9 mouse cellular contexts compared by ENCODE assay signal in the genomic region with DNA sequence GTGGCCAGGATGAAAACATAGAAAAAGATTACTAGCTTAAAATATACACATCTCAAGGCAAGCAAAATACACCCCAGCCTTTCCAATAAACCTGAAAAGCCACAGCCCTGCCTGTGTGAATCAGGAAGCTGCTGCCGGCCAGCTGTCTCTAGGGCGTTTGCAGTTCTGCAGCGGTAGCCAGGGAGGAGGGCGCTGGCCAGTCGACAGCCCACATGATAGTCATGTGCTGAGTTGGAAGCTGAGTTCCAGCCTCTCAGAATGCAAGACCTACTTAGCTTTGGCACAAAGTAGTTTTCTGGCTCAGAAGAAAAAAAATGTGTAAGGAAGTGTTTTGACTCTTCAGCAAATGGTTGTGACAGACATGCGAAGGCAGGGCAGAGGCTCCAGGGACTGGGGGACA. TPM values are rescaled to one million over a fixed set of nuclear protein-coding genes. Genes with fewer than 3 reads are reported as not detected.
DNase-seq lines count a peak whose midpoint lies in the region; ATAC-seq and TF ChIP-seq lines count a peak whose summit lies in the region.
"Had no signal": no experiment of that assay in that cellular context is flagged by ENCODE, and none has a peak within 500 bp of the region (broad histone marks: within the 10 kb centered on the region; RNA-seq: fewer than 3 reads in every experiment).

No protein-coding gene starts in this region.

- no peaks in the 10 kb centered on the region for H3K27me3 ChIP-seq in forebrain, embryonic 13.5 days
- H3K27me3 ChIP-seq in forebrain, embryonic 11.5 days (ENCODE audit: control insufficient read depth, insufficient read depth, low read length): no peaks in the 10 kb centered on the region
- no peaks in the 10 kb centered on the region for H3K27me3 ChIP-seq in forebrain, postnatal 0 days (ENCODE audit: insufficient read depth, low read length)

- DNase-seq in forebrain, embryonic 11.5 days (ENCODE audit: low spot score): no peak
- DNase-seq in adrenal gland, postnatal 25 days: peak; percentile 56
- peak; percentile 63 for DNase-seq in forebrain, postnatal 0 days
- DNase-seq in heart, postnatal 10 days: peak; percentile 90 to 92
- DNase-seq in left cerebral cortex, adult 8-10 months (ENCODE audit: low spot score in 2 of 2): peak; percentile 38 to 80
- DNase-seq in thymus, adult 18-20 months: no peak

- 64% methylated on average over 6 of the region's 6 CpGs for WGBS in forebrain, embryonic 13.5 days
- WGBS in forebrain, embryonic 11.5 days: 71% methylated on average over 6 of the region's 6 CpGs
- WGBS in forebrain, postnatal 0 days: 25% methylated on average over 6 of the region's 6 CpGs

- intact Hi-C loops in heart, postnatal 10 days (cut with DNase I): no loop called here

- H3K4me2 ChIP-seq in forebrain, embryonic 13.5 days: no peak overlapping the region
- H3K4me2 ChIP-seq in forebrain, embryonic 11.5 days (ENCODE audit: low read depth, low read length, severe bottlenecking): no peak overlapping the region
- H3K4me2 ChIP-seq in forebrain, postnatal 0 days (ENCODE audit: low read depth): no peak overlapping the region

- H3K4me3 ChIP-seq in forebrain, embryonic 13.5 days: no peak overlapping the region
- no peak overlapping the region for H3K4me3 ChIP-seq in forebrain, embryonic 11.5 days (ENCODE audit: low read depth, low read length)
- no peak overlapping the region for H3K4me3 ChIP-seq in forebrain, postnatal 0 days (ENCODE audit: low read depth, low read length)
- H3K4me3 ChIP-seq: erythroblast, embryonic 14.5 days had no signal

- ATAC-seq in forebrain, embryonic 13.5 days: peak; percentile 44; the same call in 1 of the 2 replicates
- ATAC-seq in forebrain, embryonic 11.5 days (replicated peaks; ENCODE audit: low FRiP score): no peak
- peak; percentile 91 for ATAC-seq in forebrain, postnatal 0 days
- peak; percentile 79 for ATAC-seq in megakaryocyte progenitor cell, adult 5-6 weeks (replicated peaks; ENCODE audit: poor library complexity)

- no peak for TF ChIP-seq CTCF in forebrain, postnatal 0 days (IDR thresholded peaks at IDR 0.05; ENCODE audit: low read depth)

- H3K27ac ChIP-seq in forebrain, embryonic 13.5 days: no peak overlapping the region
- no peak overlapping the region for H3K27ac ChIP-seq in forebrain, embryonic 11.5 days (ENCODE audit: low read depth, low read length)
- H3K27ac ChIP-seq in forebrain, postnatal 0 days (ENCODE audit: low read depth, low read length): no peak overlapping the region

- H3K4me1 ChIP-seq in forebrain, embryonic 13.5 days: peaks cover 23% of the 10 kb centered on the region
- H3K4me1 ChIP-seq in forebrain, embryonic 11.5 days (replicated peaks; ENCODE audit: control insufficient read depth, insufficient read depth, low read length): peaks cover 4% of the 10 kb centered on the region; the same call in 1 of the 2 replicates
- 0 out of 2 replicates have a peak, but pooled peaks cover 6% of the 10 kb centered on the region for H3K4me1 ChIP-seq in forebrain, postnatal 0 days (ENCODE audit: insufficient read depth)

- H3K9ac ChIP-seq in forebrain, embryonic 13.5 days: no peak overlapping the region
- H3K9ac ChIP-seq in forebrain, embryonic 11.5 days (ENCODE audit: low read length): no peak overlapping the region
- H3K9ac ChIP-seq in forebrain, postnatal 0 days: no peak overlapping the region

- no peaks in the 10 kb centered on the region for H3K9me3 ChIP-seq in forebrain, embryonic 13.5 days (replicated peaks)
- no peaks in the 10 kb centered on the region for H3K9me3 ChIP-seq in forebrain, embryonic 11.5 days (ENCODE audit: control insufficient read depth, low read length)
- H3K9me3 ChIP-seq in forebrain, postnatal 0 days (ENCODE audit: low read length): no peaks in the 10 kb centered on the region

- peaks cover 16% of the 10 kb centered on the region; the same call in 1 of the 2 replicates for H3K36me3 ChIP-seq in forebrain, embryonic 13.5 days (ENCODE audit: poor library complexity, severe bottlenecking)
- H3K36me3 ChIP-seq in forebrain, embryonic 11.5 days (ENCODE audit: control insufficient read depth, insufficient read depth, low read length): no peaks in the 10 kb centered on the region
- no peaks in the 10 kb centered on the region for H3K36me3 ChIP-seq in forebrain, postnatal 0 days (ENCODE audit: insufficient read depth)

RNA-seq across cellular contexts. Expression of gene Appl2, which starts 11.2 kb away (rescaled TPM):
- polyA plus RNA-seq in forebrain, embryonic 13.5 days (2015; fragmentation: Nextera tagmentation; extraction: Ambion mirVana): 34.5 and 37.6 TPM in 2 replicates
- 41.1 and 42.0 TPM in 2 replicates for polyA plus RNA-seq in forebrain, embryonic 11.5 days (2014; fragmentation: Nextera tagmentation; extraction: Ambion mirVana)
- total RNA-seq in adrenal gland, postnatal 25 days (2021): 181 and 261 TPM in 2 replicates
- 38.2 and 38.5 TPM in 2 replicates for total RNA-seq in forebrain, postnatal 0 days (2014; rRNA removed)
- polyA plus RNA-seq in forebrain, postnatal 0 days (2015; fragmentation: Nextera tagmentation; extraction: Ambion mirVana): 17.4 and 26.1 TPM in 2 replicates
- total RNA-seq in heart, postnatal 10 days (2021): 10 to 100 TPM; 42.9 to 45.9 TPM
- 10 to 100 TPM; 71.4 to 89.6 (median 73.7) TPM for total RNA-seq in left cerebral cortex, adult 8-10 months (2022)
- total RNA-seq in megakaryocyte progenitor cell, adult 5-6 weeks (2015): 24.7 and 25.4 TPM in 2 replicates
- total RNA-seq in megakaryocyte progenitor cell, adult 5-6 weeks (2017): 26.2 and 32.0 TPM in 2 replicates

Comparison
In these comparisons a context has a peak if more than half of its experiments do, and no peak if none do; other contexts are left out.
1. DNase-seq: peak in adrenal gland, postnatal 25 days (single experiment), forebrain, postnatal 0 days (single experiment), heart, postnatal 10 days (2 of 2) and left cerebral cortex, adult 8-10 months (2 of 2); none in forebrain, embryonic 11.5 days (single experiment) and thymus, adult 18-20 months (0 of 2).